Mouse (Mus musculus) heart, postnatal 0 days (tissue): ENCODE measurements around the gene Abat.

Experiments
- CTCF ChIP-seq: IDR thresholded peaks from 2 replicates; pipeline ENCODE4 v1.5.1; 2016; ENCODE audit warnings: antibody characterized with exemption, control low read depth, low read depth
- EP300 ChIP-seq: IDR thresholded peaks from 2 replicates; pipeline ENCODE4 v1.6.1; 2016; ENCODE audit warnings: antibody characterized with exemption, low read depth

GRCm38 (mm10) chr16:8645546-8645945 is 132.3 kb downstream of the Abat start:
- TF ChIP-seq CTCF (no peak), EP300 (no peak)
